Mouse (Mus musculus): ENCODE results near the gene Orm1.

Gene Orm1

DNA sequence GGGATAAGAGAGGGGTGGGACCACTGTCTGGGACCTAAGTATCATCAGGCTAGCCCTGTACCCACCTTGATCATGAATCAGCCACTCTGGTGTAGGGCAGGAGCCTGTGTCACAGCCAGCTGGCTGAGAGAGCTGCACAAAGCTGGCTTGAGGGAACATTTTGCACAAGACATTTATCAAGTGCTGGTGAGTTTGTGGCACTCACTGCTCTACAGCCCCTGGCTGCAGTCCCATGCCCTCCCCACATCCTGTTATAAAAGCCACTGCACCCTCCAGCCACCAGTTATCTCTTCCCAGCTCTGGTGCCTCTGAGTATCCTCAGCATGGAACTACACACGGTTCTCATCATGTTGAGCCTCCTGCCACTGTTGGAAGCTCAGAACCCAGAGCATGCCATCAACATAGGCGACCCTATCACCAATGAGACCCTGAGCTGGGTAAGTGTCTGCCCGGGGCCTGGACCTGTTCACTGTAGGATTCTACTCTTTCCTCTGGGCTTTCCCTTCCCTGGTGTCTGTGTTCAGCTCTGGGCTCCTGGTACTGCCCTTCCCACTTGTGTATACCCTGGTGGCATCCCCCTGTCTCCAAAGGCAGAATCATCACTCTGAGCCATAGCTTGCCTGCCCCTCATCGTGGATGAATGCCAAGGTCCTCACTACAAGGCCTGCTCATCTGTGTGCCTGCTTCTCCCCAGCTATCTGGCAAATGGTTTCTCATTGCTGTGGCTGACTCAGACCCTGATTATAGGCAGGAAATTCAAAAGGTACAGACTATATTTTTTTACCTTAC is 11.7 kb downstream of the Orm1 start, which contains the start of gene Orm3:
Gene Orm3, plus strand, starts transcription at position 286 of the 789 bp plus-strand sequence.
- DNase-seq (ENCODE audit: low read depth): no peak

DNA sequence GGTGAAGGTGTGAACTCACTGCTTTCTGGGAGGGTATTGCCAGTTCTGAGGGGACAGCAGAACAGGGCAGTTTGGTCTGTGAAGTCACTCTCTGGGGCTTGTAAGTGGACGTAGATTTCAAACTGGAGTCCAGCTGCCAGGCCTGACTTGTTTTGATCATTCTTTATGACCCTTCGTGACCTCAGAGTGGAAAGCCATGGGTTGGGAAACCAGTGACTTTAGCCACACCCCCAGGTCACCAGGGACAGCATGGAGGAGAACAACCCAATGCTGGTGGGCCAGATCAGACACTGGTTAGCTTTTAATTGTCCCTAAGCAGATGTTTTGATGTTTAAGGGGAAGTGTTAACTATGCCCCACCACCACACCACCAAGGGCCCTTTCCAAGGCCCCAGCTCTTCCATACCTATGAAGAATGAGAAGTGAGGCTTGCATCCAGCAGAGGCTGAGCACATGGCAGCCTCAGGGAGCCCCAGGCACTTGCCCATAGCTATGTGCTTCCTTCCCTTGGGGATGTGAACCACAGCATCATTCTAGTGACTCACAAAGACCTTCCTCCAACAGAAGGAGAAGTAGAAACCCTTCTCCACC is 12.7 kb downstream of the Orm1 start:
- DNase-seq (ENCODE audit: low read depth): no peak

DNA sequence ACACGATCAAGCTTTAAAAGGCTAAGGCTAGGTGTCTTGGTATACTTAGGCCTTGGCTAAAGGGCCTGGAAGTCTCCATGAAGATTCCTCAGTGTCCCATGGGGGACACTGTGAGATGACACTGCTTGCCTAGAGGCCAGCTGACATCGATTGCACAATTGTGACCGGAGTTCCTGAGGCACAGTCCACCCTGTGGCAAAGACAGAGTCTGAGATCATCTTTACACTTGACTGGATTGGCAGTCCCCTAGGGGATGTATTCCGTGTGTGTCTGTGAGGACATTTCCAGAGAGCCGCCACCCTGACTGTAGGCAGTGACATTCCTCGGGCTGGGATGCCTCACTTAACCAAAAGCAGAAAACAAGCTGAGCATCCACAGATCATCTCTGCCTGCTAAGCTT is 15.5 kb downstream of the Orm1 start:
- no peak for DNase-seq (ENCODE audit: low read depth)

DNA sequence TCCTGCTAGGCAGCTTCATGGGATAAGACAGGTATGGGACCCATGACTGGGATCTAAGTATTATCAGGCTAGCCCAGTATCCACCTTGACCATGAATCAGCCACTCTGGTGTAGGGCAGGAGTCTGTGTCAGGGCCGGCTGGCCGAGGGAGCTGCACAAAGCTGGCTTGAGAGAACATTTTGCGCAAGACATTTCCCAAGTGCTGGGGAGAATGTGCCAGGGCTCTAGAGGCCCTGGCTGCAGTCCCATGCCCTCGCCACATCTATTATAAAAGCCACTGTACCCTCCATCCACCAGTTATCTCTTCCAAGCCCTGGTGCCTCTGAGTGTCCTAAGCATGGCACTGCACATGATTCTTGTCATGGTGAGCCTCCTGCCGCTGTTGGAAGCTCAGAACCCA is 17.8 kb downstream of the Orm1 start, which contains the start of gene Orm2:
Gene Orm2, plus strand, starts transcription at position 300 of the 400 bp plus-strand sequence.
- no peak for DNase-seq (ENCODE audit: low read depth)

DNA sequence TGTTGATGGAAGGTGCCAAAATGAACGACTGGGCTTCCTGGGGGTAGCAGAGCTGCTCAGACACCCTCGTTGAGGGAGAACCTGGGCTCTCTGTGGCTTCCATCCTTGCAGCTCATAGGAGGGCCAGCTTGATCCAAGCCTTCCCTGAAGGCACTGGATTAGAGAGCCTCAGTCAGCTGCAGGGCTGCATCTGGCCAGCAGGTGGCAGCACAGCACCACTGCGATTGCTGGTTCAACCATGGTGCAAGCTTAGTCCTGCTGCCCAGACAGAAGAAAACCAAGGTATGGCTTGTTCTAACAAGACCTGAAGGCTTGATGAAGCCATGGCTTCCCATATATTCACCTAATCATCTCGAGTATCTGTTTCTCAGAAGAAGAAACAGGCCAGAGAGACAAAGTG is 24.2 kb downstream of the Orm1 start:
- no peak for DNase-seq (ENCODE audit: low read depth)

DNA sequence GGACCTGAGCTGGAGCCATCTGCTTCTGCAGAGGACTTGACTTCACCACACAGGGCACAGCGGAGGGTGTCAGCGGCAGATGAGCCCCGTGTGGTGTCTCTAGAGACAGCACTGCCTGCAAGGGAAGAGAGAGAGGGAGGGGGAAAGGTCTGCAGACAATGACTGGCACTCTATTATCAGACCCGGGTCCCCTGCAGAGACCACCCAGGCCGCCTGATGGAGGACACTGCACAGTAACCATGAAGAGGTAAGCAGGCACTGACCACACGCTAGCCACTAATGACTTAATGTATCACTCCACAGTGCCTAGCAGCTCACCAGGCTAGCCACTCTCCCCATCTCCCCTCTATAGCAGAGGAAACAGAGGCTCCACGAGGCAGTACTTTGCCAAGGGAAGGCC is 26.5 kb downstream of the Orm1 start:
- DNase-seq (ENCODE audit: low read depth): no peak

DNA sequence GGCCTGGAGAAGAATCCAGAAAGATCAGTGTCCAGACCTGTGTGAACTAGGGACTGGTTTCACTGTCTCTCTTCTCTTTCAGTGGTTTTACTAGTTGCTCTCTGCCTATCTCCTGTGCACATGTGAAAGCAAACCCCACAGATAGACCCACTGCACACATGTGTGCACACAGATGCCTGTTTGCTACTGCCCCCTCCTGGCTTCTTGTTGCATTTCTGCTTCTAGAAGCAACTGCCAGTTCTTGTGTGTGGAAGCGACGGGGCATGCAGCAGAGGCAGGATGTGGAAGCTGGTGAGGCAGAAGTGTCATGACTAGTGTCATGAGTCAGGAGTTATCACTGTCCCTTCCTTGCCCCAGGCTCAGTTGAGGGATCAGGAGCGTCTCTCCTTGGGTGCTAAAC is 27.5 kb downstream of the Orm1 start:
- DNase-seq (ENCODE audit: low read depth): no peak

DNA sequence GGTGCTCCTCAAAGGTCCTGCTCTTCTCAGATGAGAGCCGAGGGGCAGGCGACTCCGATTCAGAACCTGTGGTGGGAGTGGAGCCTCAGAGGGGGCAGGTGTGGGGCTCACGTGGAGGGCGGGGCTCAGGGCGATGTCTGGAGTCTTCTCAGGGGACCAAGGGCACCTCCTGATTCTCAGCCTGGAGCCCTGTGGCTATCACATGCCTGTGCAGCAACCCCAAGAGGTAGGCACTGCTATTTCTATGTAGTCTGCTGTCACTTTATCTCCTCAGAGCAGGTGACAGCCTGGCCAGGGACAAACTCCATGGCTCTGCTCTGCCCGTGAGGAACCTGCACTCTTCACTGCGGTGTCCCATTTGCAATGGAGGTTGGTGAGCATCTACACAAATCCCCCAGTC is 29.0 kb downstream of the Orm1 start:
- DNase-seq (ENCODE audit: low read depth): no peak

DNA sequence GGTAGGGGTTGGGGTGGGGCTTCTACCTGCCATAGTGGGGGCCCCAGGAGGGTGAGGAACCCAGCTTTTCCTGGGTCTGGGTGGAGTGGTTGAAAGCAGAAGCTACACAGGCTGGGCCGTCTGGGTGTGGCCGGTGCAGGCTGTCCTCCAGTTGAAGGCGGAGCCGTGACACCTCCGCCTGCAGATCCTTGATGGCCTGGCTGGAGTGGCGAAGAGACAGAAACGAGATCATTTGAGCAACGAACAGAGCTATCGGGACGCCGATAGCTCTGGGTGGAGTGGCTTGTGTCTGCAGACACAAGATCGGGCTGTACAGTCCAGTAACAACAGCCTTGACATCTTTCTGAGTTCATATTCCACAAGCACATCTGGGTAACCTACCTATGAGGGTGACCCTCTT is 30.0 kb downstream of the Orm1 start:
- no peak for DNase-seq (ENCODE audit: low read depth)

DNA sequence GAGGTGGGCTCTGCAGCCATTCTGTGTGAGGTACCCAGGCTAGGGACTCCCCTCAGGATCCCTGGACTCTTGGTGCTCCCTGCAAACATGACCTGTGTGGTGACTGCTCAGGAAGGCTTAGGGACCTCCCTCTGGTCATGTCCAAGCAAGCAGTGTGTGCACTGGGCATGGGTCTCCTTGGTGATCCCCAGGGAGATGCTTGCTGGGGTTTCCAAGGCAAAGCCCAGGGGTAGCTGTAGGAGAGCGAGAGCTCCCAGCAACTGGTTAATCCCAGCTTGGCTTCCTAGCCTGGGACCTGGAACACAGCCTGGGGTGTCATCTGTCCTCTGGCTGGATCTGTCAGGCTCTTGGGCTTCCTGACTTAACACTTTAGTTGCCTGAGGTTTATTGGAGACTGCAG is 31.0 kb downstream of the Orm1 start:
- DNase-seq (ENCODE audit: low read depth): no peak

DNA sequence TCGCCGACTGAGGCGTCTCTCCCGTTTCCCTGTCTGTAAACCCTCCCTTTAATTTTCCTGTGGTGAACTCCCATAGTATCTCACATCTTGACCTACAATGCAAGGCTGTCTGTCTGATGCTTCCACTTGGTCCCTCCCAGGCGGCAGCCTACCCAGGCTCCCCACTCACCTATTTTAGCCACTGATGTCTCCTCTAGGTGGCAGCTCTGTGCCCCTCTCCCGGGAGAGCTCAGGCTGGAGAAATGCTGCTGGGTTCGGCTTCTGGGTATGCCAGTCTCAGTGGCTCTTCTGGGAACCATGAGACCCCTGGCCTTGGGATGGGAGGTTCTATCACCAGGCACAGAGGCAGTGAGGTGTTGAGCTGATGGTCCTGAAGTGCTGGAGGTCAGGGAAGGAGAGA is 33.1 kb downstream of the Orm1 start:
- DNase-seq (ENCODE audit: low read depth): no peak

DNA sequence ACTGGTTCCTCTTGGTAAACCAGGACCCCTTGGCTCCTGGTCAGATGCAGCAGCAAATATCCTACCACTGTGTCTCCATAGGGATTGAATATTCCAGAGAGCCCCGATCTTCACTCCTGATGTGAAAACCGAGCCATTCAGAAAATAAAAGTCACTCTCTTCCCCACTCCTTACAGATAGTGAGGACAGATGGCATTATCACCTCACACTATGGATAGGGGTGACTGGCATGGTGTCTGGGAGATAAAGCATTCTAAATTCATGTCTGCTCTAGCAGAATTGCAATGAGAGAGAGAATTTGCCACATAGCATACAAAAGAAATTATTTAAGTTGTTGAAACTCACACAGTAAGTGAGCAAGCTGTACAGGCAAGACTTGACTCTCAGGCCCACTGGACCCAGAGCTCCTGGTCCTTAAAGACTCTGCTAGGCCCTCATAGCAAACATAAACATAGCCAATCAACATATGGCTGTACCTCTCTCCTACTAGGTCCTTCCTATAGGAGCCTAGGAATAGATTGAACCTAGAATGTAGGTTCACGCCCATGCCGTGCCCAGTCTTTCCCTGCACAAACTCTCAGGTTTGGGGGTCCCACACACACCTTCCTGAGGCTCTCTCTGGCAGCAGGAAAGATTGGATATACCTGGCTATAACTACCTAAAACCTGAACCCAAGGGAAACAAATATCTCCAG is 38.5 kb downstream of the Orm1 start:
- no peak for DNase-seq (ENCODE audit: low read depth)

DNA sequence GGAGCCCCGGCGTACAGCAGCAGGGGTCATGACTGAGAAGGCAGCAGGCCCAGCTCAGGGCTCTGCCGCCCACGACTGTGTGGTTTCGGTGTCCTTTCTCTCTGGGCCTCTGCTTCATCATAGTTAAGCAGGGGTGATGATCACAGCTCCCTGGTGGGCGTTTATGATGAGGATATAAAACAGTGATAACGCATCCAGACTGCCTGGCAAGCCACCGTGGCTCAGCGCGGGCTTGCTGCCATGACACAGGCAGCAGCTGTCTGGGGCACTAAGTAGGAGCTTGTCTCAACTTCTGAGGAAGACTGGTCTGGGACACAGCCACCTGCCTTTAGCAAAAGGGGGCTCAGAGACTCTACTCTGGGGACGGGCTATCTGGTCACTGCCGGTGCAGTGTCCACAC is 39.1 kb downstream of the Orm1 start:
- no peak for DNase-seq (ENCODE audit: low read depth)

DNA sequence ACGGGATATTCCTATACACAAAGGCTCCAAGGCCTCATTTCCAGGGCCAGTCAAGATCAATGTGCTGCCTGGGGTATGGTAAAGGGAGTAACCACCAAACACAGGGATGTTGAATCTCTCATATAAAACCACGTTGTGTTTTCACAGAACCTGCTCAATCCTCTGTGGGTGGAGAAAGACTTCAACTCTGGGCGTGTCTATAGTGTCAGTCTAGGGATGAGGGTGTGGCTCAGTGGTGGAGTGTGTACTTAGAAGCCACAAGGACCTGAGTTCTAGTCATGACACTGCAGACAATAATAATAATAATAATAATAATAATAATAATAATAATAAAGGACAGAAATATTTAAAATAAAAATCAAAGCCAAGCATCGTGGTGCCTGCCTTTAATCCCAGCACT is 39.9 kb downstream of the Orm1 start:
- no peak for DNase-seq (ENCODE audit: low read depth)

DNA sequence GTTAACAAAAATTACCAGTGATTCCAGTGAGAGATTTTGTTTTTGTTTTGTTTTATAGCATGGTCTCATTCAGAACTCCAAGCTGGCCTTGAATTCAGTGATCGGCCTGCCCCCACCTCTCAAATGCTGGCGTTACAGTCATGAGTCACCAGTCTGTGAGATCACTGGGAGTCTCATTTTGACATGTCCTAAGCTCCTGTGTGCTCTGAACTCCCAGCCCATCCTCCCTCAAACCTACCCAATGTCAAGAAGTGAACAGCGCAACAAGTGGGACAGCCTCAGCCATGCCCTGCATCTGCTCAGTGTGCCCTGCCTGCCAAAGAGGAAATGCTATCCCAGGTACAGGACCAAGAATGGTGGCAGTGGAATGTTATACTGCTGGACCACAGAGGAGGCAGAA is 40.9 kb downstream of the Orm1 start:
- no peak for DNase-seq (ENCODE audit: low read depth)

DNA sequence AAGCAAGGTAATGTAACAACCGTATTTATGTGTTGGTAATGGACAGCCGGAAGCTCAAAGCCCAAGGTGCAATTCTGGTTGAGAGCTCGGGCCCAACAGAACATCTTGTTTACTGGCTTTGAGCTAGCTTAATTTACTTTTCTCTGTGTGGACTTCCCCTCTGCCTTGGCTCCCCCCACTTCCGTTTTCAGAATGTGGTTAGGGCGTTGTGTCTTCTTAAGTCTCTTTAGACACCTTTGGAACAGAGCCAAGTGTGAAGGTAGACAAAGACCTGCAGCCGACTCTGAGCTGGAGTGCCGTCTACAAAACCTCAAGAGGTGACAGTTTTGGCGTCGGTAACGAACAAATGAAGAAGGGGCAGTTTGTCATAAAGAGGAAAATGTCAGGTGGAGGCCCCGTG is 41.4 kb downstream of the Orm1 start:
- no peak for DNase-seq (ENCODE audit: low read depth)

DNA sequence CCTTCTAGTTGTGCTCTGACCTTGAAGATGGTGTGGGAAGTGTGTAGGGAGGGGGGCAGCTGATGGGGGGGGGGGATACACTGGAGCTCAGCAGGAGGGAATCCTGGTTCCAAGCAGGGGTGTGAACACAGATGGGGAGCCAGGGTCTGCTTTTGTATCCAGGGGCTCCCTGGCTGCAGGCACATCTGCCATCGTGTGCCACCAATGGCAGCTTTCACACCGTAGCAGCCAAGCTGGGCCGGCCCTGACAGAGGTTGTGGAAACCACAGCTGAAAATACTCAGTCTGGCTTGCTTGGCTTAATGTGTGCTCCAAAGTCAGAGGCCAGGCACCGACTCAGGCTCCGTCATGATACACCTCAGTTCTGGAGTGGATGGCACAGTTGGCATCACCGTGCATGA is 43.7 kb downstream of the Orm1 start:
- no peak for DNase-seq (ENCODE audit: low read depth)

DNA sequence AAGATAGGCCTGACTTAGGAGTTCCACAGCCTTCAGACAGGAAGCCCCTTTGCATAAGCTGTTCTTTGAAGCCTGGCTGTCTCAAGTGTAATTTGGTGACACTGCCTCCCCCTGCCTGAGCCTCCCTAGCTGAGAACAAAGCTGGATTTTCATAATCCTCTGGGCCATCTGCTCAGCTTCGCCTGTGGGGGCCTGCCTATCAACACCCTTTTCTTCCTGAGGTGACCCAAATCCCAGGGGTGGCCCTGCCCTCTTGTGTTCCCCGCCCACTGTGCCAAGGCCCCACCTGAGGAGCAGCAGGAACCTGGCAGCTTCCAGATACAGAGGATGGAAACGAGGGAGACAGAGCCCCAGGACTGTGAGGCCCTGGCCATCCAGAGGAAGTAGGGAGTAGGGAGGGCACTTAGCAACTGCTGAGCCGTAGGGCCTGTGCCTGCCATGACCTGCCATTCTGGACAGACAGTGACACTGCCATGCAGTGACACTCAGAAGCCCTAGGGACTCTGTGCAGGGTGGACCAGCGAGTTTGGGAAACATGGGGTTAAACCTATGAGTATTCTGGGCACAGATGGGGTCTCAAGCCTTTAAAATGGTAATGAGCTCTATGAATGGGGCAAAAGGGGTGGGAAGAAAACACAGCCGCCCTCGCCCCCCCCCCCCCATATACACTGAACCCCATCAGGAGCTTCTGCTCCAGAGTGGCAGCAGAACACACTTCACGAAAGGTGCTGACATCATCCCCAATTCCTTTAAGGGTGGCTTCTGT is 44.9 kb downstream of the Orm1 start:
- no peak for DNase-seq (ENCODE audit: low read depth)

DNA sequence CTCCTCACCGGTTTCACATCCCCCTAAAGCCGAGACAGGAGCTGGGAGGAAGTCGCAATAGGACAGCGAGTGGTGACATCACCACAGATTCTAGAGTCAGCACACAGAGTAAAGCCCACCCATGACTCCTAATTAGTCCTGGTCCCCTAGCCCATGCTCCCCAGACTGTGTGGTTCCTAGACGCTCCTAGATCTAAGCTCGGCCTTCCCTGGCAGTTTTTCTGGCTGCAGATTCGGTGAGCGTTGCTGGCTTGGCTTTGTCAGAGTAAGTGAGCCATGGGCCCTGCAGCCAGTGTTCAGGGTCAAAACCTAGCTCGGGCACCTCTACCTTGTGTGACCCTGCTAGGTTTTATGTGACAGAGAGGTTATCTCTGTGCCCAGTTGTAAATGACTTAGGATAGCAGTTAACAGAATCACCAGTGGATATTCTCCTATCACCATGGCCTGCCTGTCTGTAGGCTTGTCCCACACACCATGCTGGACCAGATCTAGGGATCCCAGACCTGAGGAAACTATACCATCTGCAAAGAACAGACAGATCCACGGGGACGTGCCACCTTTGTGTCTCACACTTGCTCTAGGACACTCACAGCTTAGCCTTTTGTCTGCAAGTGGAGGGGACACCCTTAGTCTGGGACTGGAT is 45.6 kb downstream of the Orm1 start:
- no peak for DNase-seq (ENCODE audit: low read depth)

DNA sequence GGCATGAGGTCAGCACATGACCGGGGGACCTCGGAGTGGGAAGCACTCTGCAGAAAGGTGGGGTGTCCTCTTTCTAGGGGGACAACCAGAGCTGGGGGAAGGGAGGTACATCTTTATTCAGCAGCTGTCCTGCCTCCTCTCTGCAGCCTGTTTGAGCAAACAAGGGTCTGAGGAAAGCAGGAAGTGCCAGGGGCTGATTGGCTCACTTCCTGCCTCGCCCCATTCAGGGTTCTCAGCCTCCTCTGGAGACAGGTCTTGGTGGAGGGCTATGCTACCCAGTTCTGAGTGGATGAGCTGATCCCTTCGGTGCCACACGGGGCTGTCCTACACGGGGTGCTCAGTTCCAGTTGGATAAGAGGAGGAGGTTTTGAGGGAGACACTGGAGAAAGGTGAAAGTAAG is 47.0 kb downstream of the Orm1 start:
- DNase-seq (ENCODE audit: low read depth): no peak
